Comparison of ENCODE assay signal across 8 mouse cellular contexts in genomic region chr8:84893709-84894134, GRCm38 (mm10). TPM values are rescaled to one million over a fixed set of nuclear protein-coding genes. Genes with fewer than 3 reads are reported as not detected.
DNase-seq lines count a peak whose midpoint lies in the region; ATAC-seq lines count a peak whose summit lies in the region.

TSS of gene Gcdh (minus strand) at chr8:84893921.

- peak within 1 kb of the TSS; percentile 67 for H3K9ac ChIP-seq in kidney, embryonic 15.5 days

- peak; percentile 78 to 80 for DNase-seq in B cell, adult 2 months
- DNase-seq in brain, adult 2 months (ENCODE audit: low read depth, low spot score), result peak; percentile 99
- peak; percentile 99 for DNase-seq in heart, embryonic 10.5 days (ENCODE audit: low spot score)
- DNase-seq in liver, result peak; percentile 95
- DNase-seq in spleen, postnatal 4 days (ENCODE audit: low spot score in 2 of 2), result peak; percentile 90 to 91

- peaks cover 22% of the 10 kb centered on the region for H3K36me3 ChIP-seq in heart, embryonic 10.5 days
- H3K36me3 ChIP-seq in kidney, embryonic 15.5 days, result peaks cover 26% of the 10 kb centered on the region

- WGBS in heart, embryonic 10.5 days, result 0% methylated on average over 11 of the region's 11 CpGs
- WGBS in kidney, embryonic 15.5 days, result under 1% methylated on average over 11 of the region's 11 CpGs

- peak within 1 kb of the TSS; percentile 85 for H3K4me3 ChIP-seq in heart, embryonic 10.5 days
- peak within 1 kb of the TSS; percentile 85 for H3K4me3 ChIP-seq in kidney, embryonic 15.5 days (replicated peaks)

- peak within 1 kb of the TSS; percentile 78 for H3K4me2 ChIP-seq in kidney, embryonic 15.5 days

- no peaks in the 10 kb centered on the region for H3K9me3 ChIP-seq in heart, embryonic 10.5 days
- H3K9me3 ChIP-seq in kidney, embryonic 15.5 days (replicated peaks), result no peaks in the 10 kb centered on the region

- H3K27me3 ChIP-seq in heart, embryonic 10.5 days (ENCODE audit: insufficient read depth, poor library complexity, severe bottlenecking), result no peaks in the 10 kb centered on the region
- no peaks in the 10 kb centered on the region for H3K27me3 ChIP-seq in kidney, embryonic 15.5 days

- H3K4me1 ChIP-seq in heart, embryonic 10.5 days, result peaks cover 11% of the 10 kb centered on the region
- H3K4me1 ChIP-seq in kidney, embryonic 15.5 days, result peaks cover 17% of the 10 kb centered on the region

- H3K27ac ChIP-seq in heart, embryonic 10.5 days, result peak within 1 kb of the TSS; percentile 86
- H3K27ac ChIP-seq in kidney, embryonic 15.5 days, result peak within 1 kb of the TSS; percentile 71

- peak; percentile 96 for ATAC-seq in erythroblast, adult 5-6 weeks (replicated peaks; ENCODE audit: low FRiP score, poor library complexity, severe bottlenecking)
- peak; percentile 98 for ATAC-seq in kidney, embryonic 15.5 days (replicated peaks; ENCODE audit: low FRiP score)
- ATAC-seq in monocyte, adult 5-6 weeks (replicated peaks; ENCODE audit: insufficient number of reproducible peaks, low FRiP score, low TSS enrichment, poor library complexity, severe bottlenecking), result peak; percentile 97

RNA-seq across cellular contexts. Expression of gene Gcdh, which starts in this region (rescaled TPM):
- total RNA-seq in erythroblast, adult 5-6 weeks (2015; ENCODE audit: low replicate concordance), result 7.9 and 14.6 TPM in 2 replicates
- 13.4 and 17.6 TPM in 2 replicates for total RNA-seq in erythroblast, adult 5-6 weeks (2017; ENCODE audit: low replicate concordance)
- 43.8 and 45.3 TPM in 2 replicates for polyA plus RNA-seq in heart, embryonic 10.5 days (2016; fragmentation: Nextera tagmentation; extraction: Ambion mirVana)
- 49.8 and 51.2 TPM in 2 replicates for polyA plus RNA-seq in kidney, embryonic 15.5 days (2015; fragmentation: Nextera tagmentation; extraction: Ambion mirVana)
- total RNA-seq in monocyte, adult 5-6 weeks (2017), result 16.8 to 25.3 TPM (median 18.7 TPM) in 3 replicates

Comparison
In these comparisons a context has a peak if more than half of its experiments do, and no peak if none do; other contexts are left out.
1. Peak in every context shown above with its lines: DNase-seq, ATAC-seq, H3K4me3 ChIP-seq and H3K27ac ChIP-seq.